Comparison of ENCODE assay signal across 9 mouse cellular contexts in the genomic region with DNA sequence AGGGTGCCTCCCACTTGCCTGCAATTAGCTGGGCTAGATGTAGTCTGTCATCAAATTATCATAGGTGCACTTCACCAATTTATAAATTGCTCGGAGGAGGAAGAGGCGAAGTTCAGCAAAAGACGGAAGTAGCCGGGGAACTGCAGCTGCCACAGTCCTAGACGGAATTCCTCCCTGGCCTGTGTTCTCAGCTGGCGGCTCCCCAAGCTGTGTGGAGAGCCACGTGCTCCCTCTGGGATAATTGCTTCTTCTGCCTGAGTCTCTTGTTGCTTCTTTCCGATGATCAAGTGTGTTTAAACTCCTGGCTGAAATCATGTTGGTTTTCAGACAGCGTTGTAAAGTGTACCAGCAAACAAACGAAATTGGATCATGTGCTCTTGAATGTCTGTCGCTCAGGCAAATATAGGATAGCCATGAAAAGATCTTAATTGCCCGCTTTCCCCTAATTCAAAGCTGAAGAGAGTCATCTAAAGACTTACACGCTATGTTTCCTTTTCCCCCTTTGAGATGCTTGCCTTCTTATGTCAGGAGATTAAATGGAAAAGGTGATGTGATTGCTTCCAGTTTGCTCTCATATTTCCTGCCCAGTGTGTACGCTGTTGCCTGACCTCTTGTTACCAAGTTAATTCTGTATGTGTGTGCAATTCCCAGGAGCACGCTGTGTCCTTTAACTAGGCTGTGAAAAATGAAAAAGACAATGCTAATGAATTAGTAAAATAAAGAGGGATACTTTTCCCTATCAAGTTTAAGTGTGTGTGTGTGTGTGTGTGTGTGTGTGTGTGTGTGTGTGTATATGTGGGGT.
A peak's percentile ranks its signal among the peaks of the same experiment; 100 is the strongest.
DNase-seq lines count a peak whose midpoint lies in the region; ATAC-seq and TF ChIP-seq lines count a peak whose summit lies in the region.
"Had no signal": no experiment of that assay in that cellular context is flagged by ENCODE, and none has a peak within 500 bp of the region (broad histone marks: within the 10 kb centered on the region; RNA-seq: fewer than 3 reads in every experiment).

No protein-coding gene starts in this region.

- peaks cover 3% of the 10 kb centered on the region; the same call in 1 of the 2 replicates for H3K4me1 ChIP-seq in embryonic facial prominence, embryonic 11.5 days (ENCODE audit: control insufficient read depth, insufficient read depth, low read length)
- H3K4me1 ChIP-seq in intestine, postnatal 0 days (replicated peaks; ENCODE audit: control insufficient read depth, insufficient read depth, low read length): peaks cover 3% of the 10 kb centered on the region; the same call in 1 of the 2 replicates
- peaks cover 27% of the 10 kb centered on the region for H3K4me1 ChIP-seq in midbrain, embryonic 11.5 days (ENCODE audit: control insufficient read depth, insufficient read depth, low read length)
- peaks cover 3% of the 10 kb centered on the region; the same call in 1 of the 2 replicates for H3K4me1 ChIP-seq in small intestine, adult 2 months (ENCODE audit: control insufficient read depth, insufficient read depth, insufficient read length, low read length)

- DNase-seq in adrenal gland, postnatal 10 days: peak; percentile 81
- peak; percentile 81 for DNase-seq in embryonic facial prominence, embryonic 11.5 days (ENCODE audit: low spot score)
- peak; percentile 81 to 82 for DNase-seq in heart, adult 18-20 months
- peak; percentile 57 to 78 for DNase-seq in left cerebral cortex, postnatal 25 days (ENCODE audit: low spot score in 2 of 2)
- DNase-seq in midbrain, embryonic 11.5 days (ENCODE audit: low spot score, missing footprints): peak; percentile 90

- TF ChIP-seq POLR2A in small intestine, adult 2 months (IDR thresholded peaks at IDR 0.05; ENCODE audit: low read depth, low read length): no peak

- no peaks in the 10 kb centered on the region for H3K9me3 ChIP-seq in embryonic facial prominence, embryonic 11.5 days (replicated peaks; ENCODE audit: control insufficient read depth, low read length)
- no peaks in the 10 kb centered on the region for H3K9me3 ChIP-seq in intestine, postnatal 0 days (ENCODE audit: control insufficient read depth)
- no peaks in the 10 kb centered on the region for H3K9me3 ChIP-seq in midbrain, embryonic 11.5 days (ENCODE audit: control insufficient read depth, low read length)

- WGBS in embryonic facial prominence, embryonic 11.5 days: 12% methylated on average over 15 of the region's 15 CpGs
- WGBS in intestine, postnatal 0 days: 14% methylated on average over 15 of the region's 15 CpGs
- 29% methylated on average over 15 of the region's 15 CpGs for WGBS in midbrain, embryonic 11.5 days
- 11% methylated on average over 15 of the region's 15 CpGs for WGBS in small intestine, adult 2 months

- no peaks in the 10 kb centered on the region for H3K27me3 ChIP-seq in embryonic facial prominence, embryonic 11.5 days (ENCODE audit: control insufficient read depth, insufficient read depth, low read length)
- H3K27me3 ChIP-seq in intestine, postnatal 0 days (replicated peaks; ENCODE audit: control insufficient read depth, insufficient read depth, low read length): no peaks in the 10 kb centered on the region
- H3K27me3 ChIP-seq in midbrain, embryonic 11.5 days (ENCODE audit: control insufficient read depth, insufficient read depth, low read length): no peaks in the 10 kb centered on the region
- no peaks in the 10 kb centered on the region for H3K27me3 ChIP-seq in small intestine, adult 2 months (ENCODE audit: control insufficient read depth, insufficient read depth, low read length)

- intact Hi-C loops in left cerebral cortex, postnatal 25 days (cut with DNase I): no loop called here

- ATAC-seq in embryonic facial prominence, embryonic 11.5 days (replicated peaks; ENCODE audit: insufficient number of reproducible peaks, low FRiP score, low TSS enrichment, low read depth): peak; percentile 86
- peak; percentile 84 for ATAC-seq in intestine, postnatal 0 days
- ATAC-seq in midbrain, embryonic 11.5 days (ENCODE audit: low FRiP score): peak; percentile 68
- no peak for ATAC-seq in erythroid progenitor cell, adult 5-6 weeks (replicated peaks; ENCODE audit: low FRiP score, poor library complexity, severe bottlenecking)

- H3K9ac ChIP-seq in embryonic facial prominence, embryonic 11.5 days (replicated peaks; ENCODE audit: low read length): no peak overlapping the region
- no peak overlapping the region for H3K9ac ChIP-seq in intestine, postnatal 0 days (ENCODE audit: low read depth, low read length)
- 0 out of 2 replicates have a peak overlapping the region, but pooled peaks have one; percentile 27 for H3K9ac ChIP-seq in midbrain, embryonic 11.5 days (ENCODE audit: low read length)

- no peaks in the 10 kb centered on the region for H3K36me3 ChIP-seq in embryonic facial prominence, embryonic 11.5 days (replicated peaks; ENCODE audit: control insufficient read depth, insufficient read depth, low read depth, low read length)
- no peaks in the 10 kb centered on the region for H3K36me3 ChIP-seq in intestine, postnatal 0 days (ENCODE audit: control insufficient read depth, insufficient read depth)
- H3K36me3 ChIP-seq in midbrain, embryonic 11.5 days (ENCODE audit: control insufficient read depth, insufficient read depth, low read length): no peaks in the 10 kb centered on the region
- no peaks in the 10 kb centered on the region for H3K36me3 ChIP-seq in small intestine, adult 2 months (ENCODE audit: control insufficient read depth, insufficient read depth, low read length)

- TF ChIP-seq CTCF in intestine, postnatal 0 days (IDR thresholded peaks at IDR 0.05; ENCODE audit: low read depth): no peak
- no peak for TF ChIP-seq CTCF in small intestine, adult 2 months (IDR thresholded peaks at IDR 0.05; ENCODE audit: extremely low read depth, insufficient read length, insufficient replicate concordance, low read depth, low read length)

- no peak overlapping the region for H3K4me2 ChIP-seq in embryonic facial prominence, embryonic 11.5 days (ENCODE audit: low read depth, low read length)
- peak overlapping the region; percentile 40 for H3K4me2 ChIP-seq in intestine, postnatal 0 days (replicated peaks; ENCODE audit: low read depth)
- peak overlapping the region; percentile 30 for H3K4me2 ChIP-seq in midbrain, embryonic 11.5 days

- peak overlapping the region; percentile 63 for H3K27ac ChIP-seq in embryonic facial prominence, embryonic 11.5 days (replicated peaks; ENCODE audit: low read depth, low read length)
- H3K27ac ChIP-seq in intestine, postnatal 0 days (ENCODE audit: low read depth, low read length): no peak overlapping the region
- no peak overlapping the region for H3K27ac ChIP-seq in midbrain, embryonic 11.5 days (ENCODE audit: low read depth, low read length)
- 0 out of 2 replicates have a peak overlapping the region, but pooled peaks have one; percentile 39 for H3K27ac ChIP-seq in small intestine, adult 2 months (ENCODE audit: insufficient read depth, low read depth, low read length)
- H3K27ac ChIP-seq: macrophage had no signal

- no peak overlapping the region for H3K4me3 ChIP-seq in embryonic facial prominence, embryonic 11.5 days (ENCODE audit: low read depth, low read length)
- H3K4me3 ChIP-seq in intestine, postnatal 0 days (ENCODE audit: low read depth, low read length): no peak overlapping the region
- no peak overlapping the region for H3K4me3 ChIP-seq in midbrain, embryonic 11.5 days (ENCODE audit: low read depth, low read length)
- H3K4me3 ChIP-seq in small intestine, adult 2 months (ENCODE audit: low read depth, low read length): no peak overlapping the region

Comparison
In these comparisons a context has a peak if more than half of its experiments do, and no peak if none do; other contexts are left out.
1. H3K27ac ChIP-seq: peak in embryonic facial prominence, embryonic 11.5 days (single experiment) and small intestine, adult 2 months (single experiment); none in intestine, postnatal 0 days (single experiment) and midbrain, embryonic 11.5 days (single experiment).
2. Peak in every context shown above with its lines, with median percentiles within 50 percentile points of each other: DNase-seq.